Mouse (Mus musculus) megakaryocyte progenitor cell, adult 5-6 weeks (primary cell): ENCODE results near the gene Rnf150. TPM values are rescaled to one million over a fixed set of nuclear protein-coding genes. Genes with fewer than 3 reads are reported as not detected.

Source experiments
- ATAC-seq: replicated peaks from 2 replicates; pipeline ENCODE4 v1.8.0; 2016; ENCODE audit warnings: mild to moderate bottlenecking, moderate TSS enrichment, inconsistent platforms; ENCODE audit not compliant: poor library complexity
- total RNA-seq, 2 experiments: library from RNA; stranded (forward) in 1 of 2; stranded (reverse) in 1 of 2; fragments of 157-497, 149-512 nt in 1 of 2; fragments of 200-1000 nt in 1 of 2; gene quantifications; 2 replicates each; pipeline versions ENCODE4 v1.2.3 to v1.2.4; 2015 to 2017

Gene Rnf150
- total RNA-seq, 2 experiments from 2014 or later = 0.21 to 0.99 TPM

GRCm38 (mm10) chr8:83135086-83135485, 271.9 kb downstream of the Rnf150 start:
- no peak for ATAC-seq

GRCm38 (mm10) chr8:83140068-83140467, 276.9 kb downstream of the Rnf150 start:
- ATAC-seq = peak; percentile 23; the same call in 1 of the 2 replicates

GRCm38 (mm10) chr8:83140701-83141111, 277.6 kb downstream of the Rnf150 start:
- ATAC-seq = peak; percentile 85

Other genes starting within 250 kb of the Rnf150 start
- 90.4 and 104 TPM in 2 replicates for gene Zfp330, start 89.2 kb upstream of the Rnf150 start, total RNA-seq (2015)
- 127 and 151 TPM in 2 replicates for gene Zfp330, start 89.2 kb upstream of the Rnf150 start, total RNA-seq (2017)